Mouse (Mus musculus): ENCODE data around the gene Rrp1b. TPM values are rescaled to one million over a fixed set of nuclear protein-coding genes. Genes with fewer than 3 reads are reported as not detected.
"Not testable (repeated sequence)": the region's sequence is repeated elsewhere in the genome, so short reads cannot be mapped to it uniquely, and the experiment has no call there.

Rrp1b gene
- total RNA-seq, 2 experiments from 2014 or later: 48.6 to 61.9 TPM

DNA sequence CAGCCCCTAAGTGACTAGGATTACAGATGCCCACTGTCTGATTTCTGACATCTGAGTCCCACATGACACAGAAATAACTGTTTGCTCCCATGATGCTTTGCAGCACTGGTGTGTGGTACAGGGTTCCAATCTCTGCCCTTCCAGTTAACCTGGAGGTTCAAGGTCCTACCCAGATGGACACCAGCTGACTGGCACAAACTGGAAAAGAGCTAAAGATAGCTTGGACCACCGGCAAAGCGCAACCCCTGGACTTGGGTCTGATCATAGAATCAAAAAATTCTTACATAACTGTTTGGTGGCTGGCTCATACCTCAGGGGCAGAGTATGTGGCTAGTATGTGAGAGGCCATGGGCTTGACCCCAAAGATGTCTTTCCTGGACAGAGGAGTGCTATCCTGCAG, 47.5 kb downstream of the Rrp1b start:
- ATAC-seq (replicated peaks; ENCODE audit: poor library complexity): no peak

- ATAC-seq (replicated peaks; ENCODE audit: poor library complexity): no peak
Observed at GRCm38 (mm10) chr17:32087069-32087468, 51.2 kb downstream of the Rrp1b start.

GRCm38 (mm10) chr17:32091032-32091363, 55.1 kb downstream of the Rrp1b start:
- ATAC-seq (replicated peaks; ENCODE audit: poor library complexity): no peak

- ATAC-seq (replicated peaks; ENCODE audit: poor library complexity): peak; percentile 97
Observed at GRCm38 (mm10) chr17:32091364-32092240, 55.7 kb downstream of the Rrp1b start.

DNA sequence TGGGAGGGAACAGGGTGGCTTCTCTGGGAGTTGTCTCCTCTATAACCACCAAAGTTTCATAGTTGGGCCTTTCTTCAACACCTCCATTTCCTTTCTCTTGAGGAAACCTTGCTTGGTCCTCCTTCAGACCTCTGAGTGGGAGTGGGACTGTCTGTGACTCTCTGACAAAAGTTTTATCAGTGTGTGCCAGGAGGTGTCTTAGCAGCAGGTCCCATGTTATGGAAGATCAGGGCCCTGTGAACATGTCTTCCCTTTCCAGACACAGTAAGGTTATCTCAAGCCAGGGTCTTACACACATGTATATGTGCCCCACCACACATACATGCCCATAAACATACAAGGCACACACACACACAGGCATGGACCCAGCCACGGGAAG, 56.3 kb downstream of the Rrp1b start:
- no peak for ATAC-seq (replicated peaks; ENCODE audit: poor library complexity)

GRCm38 (mm10) chr17:32092895-32093294, 57.0 kb downstream of the Rrp1b start:
- no peak for ATAC-seq (replicated peaks; ENCODE audit: poor library complexity)

- ATAC-seq (replicated peaks; ENCODE audit: poor library complexity): no peak
Observed at GRCm38 (mm10) chr17:32097676-32098075, 61.8 kb downstream of the Rrp1b start.

DNA sequence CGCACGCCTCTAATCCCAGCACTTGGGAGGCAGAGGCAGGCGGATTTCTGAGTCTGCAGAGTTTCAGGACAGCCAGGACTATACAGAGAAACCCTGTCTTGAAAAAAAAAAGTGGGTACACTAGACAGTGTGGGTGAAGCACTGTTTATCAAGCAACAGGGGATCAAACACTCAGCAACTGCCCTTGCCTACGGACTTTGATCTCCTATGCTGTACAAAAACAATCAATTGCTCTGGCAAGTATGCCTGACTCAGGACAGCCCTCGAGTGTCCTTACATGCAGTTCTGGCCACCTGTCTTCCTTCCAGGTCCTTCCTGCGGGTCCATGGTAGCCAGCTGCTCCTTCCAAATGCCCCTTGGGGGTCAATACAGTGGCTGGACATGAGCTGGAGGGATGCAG, 63.0 kb downstream of the Rrp1b start:
- not testable (repeated sequence) for ATAC-seq (replicated peaks; ENCODE audit: poor library complexity)

DNA sequence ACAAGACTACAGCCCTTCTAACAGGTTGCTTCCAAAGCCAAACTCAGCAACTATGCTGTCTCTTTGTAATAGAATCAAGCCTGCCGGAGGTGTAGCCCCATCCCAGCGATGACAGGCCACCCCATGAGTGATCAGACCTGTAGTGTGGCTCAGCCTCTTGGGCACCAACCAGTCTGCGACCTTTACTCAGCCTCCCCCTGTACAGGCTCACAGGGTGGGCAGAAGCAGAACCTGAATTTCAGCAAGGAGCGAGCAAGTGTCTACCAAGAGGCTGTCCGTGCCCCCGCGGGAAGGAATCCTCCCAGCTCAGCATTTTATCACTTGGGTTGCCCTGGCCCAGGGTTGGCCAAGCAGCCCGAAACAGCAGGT, 63.7 kb downstream of the Rrp1b start:
- no peak for ATAC-seq (replicated peaks; ENCODE audit: poor library complexity)

DNA sequence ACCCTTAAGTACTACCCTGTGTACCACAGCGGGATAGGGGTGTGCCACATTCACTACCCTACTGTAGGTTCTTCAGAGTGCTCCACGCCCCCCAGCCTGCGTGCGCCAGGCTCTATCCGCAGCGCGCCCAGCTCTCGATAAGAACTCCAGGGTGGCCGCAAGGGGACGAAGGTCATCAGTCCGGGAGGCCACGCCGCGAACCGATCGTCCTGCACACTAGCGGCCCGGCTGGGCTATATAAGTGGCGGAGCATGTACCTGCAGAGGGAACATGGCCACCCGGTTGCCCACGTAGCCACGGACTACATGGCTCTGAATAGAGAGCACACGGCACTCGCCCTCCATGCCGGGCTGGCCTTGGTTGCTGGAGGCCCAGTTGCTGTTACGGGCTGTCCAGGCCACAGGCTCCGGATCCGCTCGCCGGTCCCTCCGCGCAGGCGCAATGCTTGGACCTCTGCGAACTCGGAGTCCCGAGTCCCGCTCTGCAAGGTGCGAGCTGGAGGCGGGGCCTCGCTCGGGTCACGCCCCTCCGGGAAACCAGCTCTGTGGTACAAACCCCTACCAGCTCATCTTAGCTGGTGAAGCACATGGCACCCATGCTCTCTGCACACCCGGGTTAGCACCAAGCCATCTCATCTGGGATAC, 64.2 kb downstream of the Rrp1b start:
- peak; percentile 77 for ATAC-seq (replicated peaks; ENCODE audit: poor library complexity)

GRCm38 (mm10) chr17:32103054-32103453, 67.2 kb downstream of the Rrp1b start:
- peak; percentile 48 for ATAC-seq (replicated peaks; ENCODE audit: poor library complexity)

DNA sequence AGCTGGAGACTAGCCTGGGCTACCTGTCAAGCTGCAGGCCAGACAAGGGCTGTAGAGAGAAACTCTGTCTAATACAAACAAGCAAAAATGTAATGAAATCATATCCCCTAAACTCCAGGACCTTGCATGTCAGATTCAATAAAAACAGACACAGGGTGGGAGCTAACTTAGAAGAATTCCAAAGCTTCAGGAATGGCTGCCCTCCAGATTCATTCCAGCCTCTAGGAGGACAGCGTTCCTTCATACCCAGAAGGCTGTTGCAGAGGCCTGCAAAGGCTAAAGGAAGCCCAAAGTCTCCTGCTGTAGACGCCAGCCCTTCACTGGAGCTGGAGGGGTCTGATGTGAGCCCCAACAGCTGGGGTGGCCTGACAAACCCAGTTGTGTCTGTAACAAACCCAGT, 70.5 kb downstream of the Rrp1b start:
- ATAC-seq (replicated peaks; ENCODE audit: poor library complexity): no peak

GRCm38 (mm10) chr17:32107877-32108276, 72.0 kb downstream of the Rrp1b start:
- no peak for ATAC-seq (replicated peaks; ENCODE audit: poor library complexity)

DNA sequence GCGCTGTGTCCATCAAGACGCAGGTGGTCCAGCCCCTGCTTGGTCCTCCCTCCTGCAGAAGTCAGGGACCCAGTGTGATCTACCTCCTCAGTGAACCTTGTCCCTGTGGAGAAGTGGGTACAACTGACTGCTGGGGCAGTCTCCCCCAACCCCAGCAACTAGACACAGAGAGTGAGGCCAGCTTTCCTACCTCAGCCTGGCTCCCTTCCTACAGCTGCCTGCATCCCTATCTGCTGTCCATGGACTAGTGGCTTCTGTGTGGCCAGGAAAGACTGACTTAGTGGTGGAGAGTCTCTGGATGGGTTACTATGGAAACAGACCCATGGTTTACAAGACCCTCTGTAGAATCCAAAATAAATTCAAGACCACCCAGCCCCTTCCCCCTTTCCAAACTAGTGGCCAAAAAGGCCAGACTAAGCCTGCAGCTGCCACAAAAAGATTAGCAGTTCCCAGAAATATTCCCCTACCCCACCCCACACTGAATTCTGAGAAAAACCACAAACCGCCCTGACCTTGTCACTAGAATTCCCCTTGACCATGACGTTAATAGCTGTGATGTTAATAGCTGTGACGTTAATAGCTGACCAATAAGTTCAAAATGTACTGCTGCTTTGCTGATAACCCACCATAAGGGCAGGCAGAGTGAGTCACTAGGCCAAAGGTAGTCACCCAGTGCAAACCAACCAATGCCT, 72.6 kb downstream of the Rrp1b start:
- ATAC-seq (replicated peaks; ENCODE audit: poor library complexity): 0 out of 2 replicates have a peak, but pooled peaks have one; percentile 29

- no peak for ATAC-seq (replicated peaks; ENCODE audit: poor library complexity)
Observed at GRCm38 (mm10) chr17:32109201-32109940, 73.5 kb downstream of the Rrp1b start.

DNA sequence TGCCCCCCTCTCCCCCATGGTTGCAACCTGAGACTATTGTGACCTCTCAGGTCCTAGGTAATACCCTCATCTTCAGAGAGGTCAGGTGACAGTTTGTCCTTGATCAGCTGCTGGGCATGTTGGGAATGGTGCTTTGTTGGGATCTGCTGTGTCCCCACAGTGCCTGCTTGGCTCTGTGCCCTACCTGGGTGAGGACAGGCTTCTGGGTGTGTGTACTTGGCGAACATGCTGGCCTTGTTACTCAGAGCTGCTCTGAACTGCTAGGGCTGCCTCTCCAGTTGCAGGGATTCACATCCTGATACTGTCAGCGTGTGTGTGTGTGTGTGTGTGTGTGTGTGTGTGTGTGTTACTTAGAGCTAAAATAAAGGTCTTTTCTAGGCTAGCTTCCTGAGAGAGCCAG, 74.5 kb downstream of the Rrp1b start:
- no peak for ATAC-seq (replicated peaks; ENCODE audit: poor library complexity)

GRCm38 (mm10) chr17:32110980-32111780, 75.3 kb downstream of the Rrp1b start:
- no peak for ATAC-seq (replicated peaks; ENCODE audit: poor library complexity)

Measured in megakaryocyte progenitor cell, adult 5-6 weeks (primary cell).